Mouse (Mus musculus): ENCODE data around the gene Tmem45a. TPM values are rescaled to one million over a fixed set of nuclear protein-coding genes. Genes with fewer than 3 reads are reported as not detected.

The Tmem45a gene
- 10.9 TPM for polyA plus RNA-seq (2014; fragmentation: Illumina TruSeq; extraction: RNeasy Lipid Tissue Mini Kit (QIAGEN cat#74804); ENCODE audit: low read depth, low replicate concordance)

GRCm38 (mm10) chr16:56885824-56886615, at the start of gene Tmem45a:
TSS of gene Tmem45a (minus strand) at chr16:56886166.

GRCm38 (mm10) chr16:56928023-56928422, 42.1 kb upstream of the Tmem45a start, which contains the start of gene Lnp1:
TSS of gene Lnp1 (minus strand) at chr16:56928061.

GRCm38 (mm10) chr16:56795481-56796139, 90.4 kb downstream of the Tmem45a start, which contains the start of gene Adgrg7:
TSS of gene Adgrg7 (minus strand) at chr16:56795855.

Other genes starting within 250 kb of the Tmem45a start
- 247 TPM for gene Tfg, start 168.7 kb downstream of the Tmem45a start, polyA plus RNA-seq (2014; fragmentation: Illumina TruSeq; extraction: RNeasy Lipid Tissue Mini Kit (QIAGEN cat#74804); ENCODE audit: low read depth, low replicate concordance)
- gene Adgrg7, start 90.3 kb downstream of the Tmem45a start, polyA plus RNA-seq (2014; fragmentation: Illumina TruSeq; extraction: RNeasy Lipid Tissue Mini Kit (QIAGEN cat#74804); ENCODE audit: low read depth, low replicate concordance) = 0.24 TPM
- not detected for gene Lnp1, start 41.9 kb upstream of the Tmem45a start, polyA plus RNA-seq (2014; fragmentation: Illumina TruSeq; extraction: RNeasy Lipid Tissue Mini Kit (QIAGEN cat#74804); ENCODE audit: low read depth, low replicate concordance)
- gene Tmem45a2, start 185.2 kb upstream of the Tmem45a start, polyA plus RNA-seq (2014; fragmentation: Illumina TruSeq; extraction: RNeasy Lipid Tissue Mini Kit (QIAGEN cat#74804); ENCODE audit: low read depth, low replicate concordance) = not detected
- 116 TPM for gene Tomm70a, start 235.5 kb upstream of the Tmem45a start, polyA plus RNA-seq (2014; fragmentation: Illumina TruSeq; extraction: RNeasy Lipid Tissue Mini Kit (QIAGEN cat#74804); ENCODE audit: low read depth, low replicate concordance)